Mouse (Mus musculus) bone marrow, adult 2 months (tissue): ENCODE measurements around the gene Adss.

ENCODE experiments used
- CTCF ChIP-seq: fragments of 200-500 bp; IDR thresholded peaks from 2 replicates; pipeline ENCODE4 v1.5.1; 2011; ENCODE audit warnings: low read length, control low read depth; ENCODE audit not compliant: control insufficient read depth, insufficient read depth
- POLR2A ChIP-seq: fragments of 200-500 bp; IDR thresholded peaks from 2 replicates; pipeline ENCODE4 v1.6.1; 2011; ENCODE audit warnings: low read depth, mild to moderate bottlenecking, control low read depth, low read length, borderline replicate concordance; ENCODE audit not compliant: control insufficient read depth

- TF ChIP-seq POLR2A (no peak), CTCF (no peak)
These were observed 79.9 kb downstream of the Adss start for GRCm38 (mm10) chr1:177716448-177716847.
